Mouse (Mus musculus) CD8-positive naive resting alpha-beta T cell, adult 57 days (primary cell): Measurements from ENCODE around the gene Edn1. TPM values are rescaled to one million over a fixed set of nuclear protein-coding genes. Genes with fewer than 3 reads are reported as not detected.

Experiments used
- total RNA-seq: library from RNA; stranded (reverse); gene quantifications from one replicate; pipeline ENCODE4 v1.2.4, GENCODE M21; 2023

The Edn1 gene
- total RNA-seq, result not detected

GRCm38 (mm10) chr13:42301161-42301721, at the start of gene Edn1:
Edn1 (plus strand) TSS chr13:42301476.

Other genes starting within 250 kb of the Edn1 start
- gene Hivep1, start 249.5 kb upstream of the Edn1 start, total RNA-seq, result 36.0 TPM